Mouse (Mus musculus) liver, adult 2 months (tissue): ENCODE measurements around the gene Sub1.

ENCODE experiments used
- CTCF ChIP-seq: fragments of 200-500 bp; IDR thresholded peaks from 2 replicates; pipeline ENCODE4 v1.5.1; 2011; ENCODE audit warnings: low read depth, low read length, control low read depth
- POLR2A ChIP-seq: fragments of 200-500 bp; IDR thresholded peaks from 2 replicates; pipeline ENCODE4 v1.6.1; 2011; ENCODE audit warnings: low read length, control low read depth; ENCODE audit not compliant: insufficient read depth; ENCODE audit errors: extremely low read depth

DNA sequence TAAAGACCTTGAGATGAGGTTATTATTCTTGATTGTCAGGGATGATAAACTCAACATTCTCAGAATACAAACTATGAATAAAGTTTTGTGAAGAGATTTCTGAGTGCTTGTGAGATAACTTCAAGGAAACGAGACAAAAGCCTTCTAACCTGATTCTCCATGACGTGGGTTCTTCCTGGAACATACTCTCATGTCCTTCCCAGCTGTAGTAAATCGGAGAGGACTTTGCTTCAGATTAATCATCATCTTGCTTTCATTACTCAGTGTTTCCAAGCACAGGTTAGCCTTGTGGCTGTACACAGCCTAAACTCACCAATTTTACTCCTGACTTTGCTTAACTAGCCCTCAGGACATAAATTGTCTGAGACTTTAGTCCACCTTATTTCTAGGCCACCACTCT, 44.6 kb downstream of the Sub1 start:
- TF ChIP-seq CTCF, result no peak
- no peak for TF ChIP-seq POLR2A
